Mouse (Mus musculus): ENCODE data around the gene Vmn2r56. TPM values are rescaled to one million over a fixed set of nuclear protein-coding genes. Genes with fewer than 3 reads are reported as not detected.

Gene Vmn2r56
- total and polyA plus RNA-seq, 3 experiments, result not detected

DNA sequence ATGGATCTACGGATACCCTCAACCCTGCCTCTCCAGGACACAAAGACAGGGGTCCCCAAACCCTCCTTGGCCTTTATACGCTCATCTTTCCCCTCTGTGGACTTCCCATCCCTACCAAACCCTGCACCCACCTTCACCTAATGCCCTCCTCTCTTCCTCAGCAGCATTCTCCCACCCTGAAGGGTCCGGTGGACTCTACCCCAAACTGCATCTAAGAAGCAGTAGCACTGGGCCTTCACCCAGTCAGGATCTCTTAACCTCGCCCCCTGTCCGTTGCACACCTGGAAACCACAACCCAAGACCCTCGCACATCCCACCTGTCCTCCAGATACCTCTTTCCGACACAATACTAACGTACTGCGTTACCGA is 45.0 kb upstream of the Vmn2r56 start:
- H3K36me3 ChIP-seq (ENCODE audit: control insufficient read depth in 1 of 2, insufficient read depth in 2 of 2, low read length in 2 of 2), result no peaks in the 10 kb centered on the region
- no peak overlapping the region for H3K4me3 ChIP-seq (ENCODE audit: control insufficient read depth in 1 of 2, insufficient read depth in 1 of 2, low read depth in 2 of 2, low read length in 2 of 2)
- no peaks in the 10 kb centered on the region for H3K79me2 ChIP-seq (ENCODE audit: control insufficient read depth, insufficient read depth, low read length, poor library complexity)
- no peaks in the 10 kb centered on the region; a peak in 1 of 4 replicates for H3K27me3 ChIP-seq (ENCODE audit: control insufficient read depth in 1 of 2, insufficient read depth in 2 of 2, low read length in 2 of 2)
- TF ChIP-seq USF1 (IDR thresholded peaks at IDR 0.05; ENCODE audit: low read depth, low read length) (no peak), SIN3A (IDR thresholded peaks at IDR 0.05; ENCODE audit: low read length) (no peak), ZKSCAN1 (IDR thresholded peaks at IDR 0.05; ENCODE audit: low read depth, low read length) (no peak), MAFK (IDR thresholded peaks at IDR 0.05; ENCODE audit: borderline replicate concordance, low read depth, low read length) (no peak), JUND (IDR thresholded peaks at IDR 0.05; ENCODE audit: low read depth, low read length) (no peak), ETS1 (IDR thresholded peaks at IDR 0.05; ENCODE audit: low read depth, low read length) (no peak), GATA1 (IDR thresholded peaks at IDR 0.05; ENCODE audit: low read depth, low read length) (no peak), RAD21 (IDR thresholded peaks at IDR 0.05; ENCODE audit: low read depth, low read length) (no peak), SMC3 (IDR thresholded peaks at IDR 0.05; ENCODE audit: low read depth, low read length) (no peak), MXI1 (IDR thresholded peaks at IDR 0.05; ENCODE audit: low read depth, low read length) (no peak), BHLHE40 (IDR thresholded peaks at IDR 0.05; ENCODE audit: borderline replicate concordance, low read depth, low read length) (no peak), USF2 (IDR thresholded peaks at IDR 0.05; ENCODE audit: borderline replicate concordance in 1 of 2, insufficient read depth in 1 of 2, low read depth in 1 of 2, low read length in 2 of 2) (no peak), NELFE (IDR thresholded peaks at IDR 0.05; ENCODE audit: low read depth, low read length) (no peak), TAL1 (IDR thresholded peaks at IDR 0.05; ENCODE audit: low read length) (no peak)
- no peaks in the 10 kb centered on the region for H3K9me3 ChIP-seq (replicated peaks; ENCODE audit: insufficient read depth, low read length)
- H3K27ac ChIP-seq (ENCODE audit: control insufficient read depth, low read depth, low read length), result no peak overlapping the region
- H3K9ac ChIP-seq (ENCODE audit: control insufficient read depth, low read depth, low read length, poor library complexity, severe bottlenecking), result no peak overlapping the region
- no peak for DNase-seq (ENCODE audit: low read depth, low spot score)
- H3K4me1 ChIP-seq (ENCODE audit: control insufficient read depth in 1 of 2, insufficient read depth in 2 of 2, low read length in 2 of 2), result no peaks in the 10 kb centered on the region

DNA sequence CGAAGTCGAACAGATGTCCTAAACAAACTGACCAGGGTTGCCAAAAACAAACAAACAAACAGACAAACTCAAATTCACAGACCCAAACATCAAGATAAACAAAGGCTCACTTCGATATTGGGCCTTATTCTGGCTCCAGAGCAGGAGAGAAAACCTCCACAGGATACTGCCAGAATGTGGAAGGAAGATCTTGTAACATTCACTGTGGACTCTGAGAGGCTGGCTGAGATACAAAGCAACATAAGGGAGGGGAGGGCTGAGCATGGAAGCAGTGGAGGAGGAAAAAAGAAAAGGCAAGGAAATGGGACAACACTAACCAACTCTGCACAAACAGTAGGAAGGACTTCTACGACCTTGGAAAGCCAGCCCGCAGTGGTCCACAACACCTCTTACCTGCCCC is 44.3 kb upstream of the Vmn2r56 start:
- DNase-seq (ENCODE audit: low read depth, low spot score), result no peak
- no peak overlapping the region for H3K27ac ChIP-seq (ENCODE audit: control insufficient read depth, low read depth, low read length)
- no peaks in the 10 kb centered on the region for H3K79me2 ChIP-seq (ENCODE audit: control insufficient read depth, insufficient read depth, low read length, poor library complexity)
- no peaks in the 10 kb centered on the region for H3K4me1 ChIP-seq (ENCODE audit: control insufficient read depth in 1 of 2, insufficient read depth in 2 of 2, low read length in 2 of 2)
- H3K9me3 ChIP-seq (replicated peaks; ENCODE audit: insufficient read depth, low read length), result no peaks in the 10 kb centered on the region
- no peaks in the 10 kb centered on the region for H3K36me3 ChIP-seq (ENCODE audit: control insufficient read depth in 1 of 2, insufficient read depth in 2 of 2, low read length in 2 of 2)
- TF ChIP-seq E2F4 (IDR thresholded peaks at IDR 0.05; ENCODE audit: borderline replicate concordance, low read depth, low read length) (no peak), USF1 (IDR thresholded peaks at IDR 0.05; ENCODE audit: low read depth, low read length) (no peak), ETS1 (IDR thresholded peaks at IDR 0.05; ENCODE audit: low read depth, low read length) (no peak), NELFE (IDR thresholded peaks at IDR 0.05; ENCODE audit: low read depth, low read length) (no peak)
- no peak overlapping the region for H3K9ac ChIP-seq (ENCODE audit: control insufficient read depth, low read depth, low read length, poor library complexity, severe bottlenecking)
- H3K4me3 ChIP-seq (ENCODE audit: control insufficient read depth in 1 of 2, insufficient read depth in 1 of 2, low read depth in 2 of 2, low read length in 2 of 2), result no peak overlapping the region
- no peaks in the 10 kb centered on the region; a peak in 1 of 4 replicates for H3K27me3 ChIP-seq (ENCODE audit: control insufficient read depth in 1 of 2, insufficient read depth in 2 of 2, low read length in 2 of 2)

DNA sequence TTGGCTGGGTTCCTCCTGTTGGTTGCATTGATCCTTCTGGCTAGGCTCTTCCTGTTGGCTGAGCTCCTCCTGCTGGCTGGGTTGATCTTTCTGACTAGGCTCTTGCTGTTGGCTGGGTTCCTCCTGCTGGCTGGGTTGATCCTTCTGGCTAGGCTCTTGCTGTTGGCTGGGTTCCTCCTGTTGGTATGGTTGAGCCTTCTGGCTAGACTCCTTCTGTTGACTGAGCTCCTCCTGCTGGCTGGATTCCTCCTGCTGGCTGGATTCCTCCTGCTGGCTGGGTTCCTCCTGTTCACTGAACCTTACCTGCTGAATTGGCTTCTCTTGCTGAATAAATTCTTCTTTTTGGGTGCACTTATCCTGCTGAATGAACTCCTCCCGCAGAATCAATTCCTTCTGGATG is 39.8 kb upstream of the Vmn2r56 start:
- Histone ChIP-seq H3K4me3 (ENCODE audit: control insufficient read depth in 1 of 2, insufficient read depth in 1 of 2, low read depth in 2 of 2, low read length in 2 of 2) (no peak overlapping the region), H3K27ac (ENCODE audit: control insufficient read depth, low read depth, low read length) (no peak overlapping the region), H3K9ac (ENCODE audit: control insufficient read depth, low read depth, low read length, poor library complexity, severe bottlenecking) (no peak overlapping the region), H3K4me1 (ENCODE audit: control insufficient read depth in 1 of 2, insufficient read depth in 2 of 2, low read length in 2 of 2) (no peaks in the 10 kb centered on the region), H3K9me3 (replicated peaks; ENCODE audit: insufficient read depth, low read length) (no peaks in the 10 kb centered on the region), H3K36me3 (ENCODE audit: control insufficient read depth in 1 of 2, insufficient read depth in 2 of 2, low read length in 2 of 2) (no peaks in the 10 kb centered on the region), H3K27me3 (ENCODE audit: control insufficient read depth in 1 of 2, insufficient read depth in 2 of 2, low read length in 2 of 2) (no peaks in the 10 kb centered on the region; a peak in 1 of 4 replicates), H3K79me2 (ENCODE audit: control insufficient read depth, insufficient read depth, low read length, poor library complexity) (no peaks in the 10 kb centered on the region)
- TF ChIP-seq USF2 (IDR thresholded peaks at IDR 0.05; ENCODE audit: borderline replicate concordance in 1 of 2, insufficient read depth in 1 of 2, low read depth in 1 of 2, low read length in 2 of 2), result no peak
- no peak for TF ChIP-seq CHD2 (IDR thresholded peaks at IDR 0.05; ENCODE audit: low read length)
- no peak for TF ChIP-seq ZKSCAN1 (IDR thresholded peaks at IDR 0.05; ENCODE audit: low read depth, low read length)
- no peak for TF ChIP-seq JUND (IDR thresholded peaks at IDR 0.05; ENCODE audit: low read depth, low read length)
- TF ChIP-seq RAD21 (IDR thresholded peaks at IDR 0.05; ENCODE audit: low read depth, low read length), result no peak
- no peak for DNase-seq (ENCODE audit: low read depth, low spot score)
